Mouse (Mus musculus) subcutaneous adipose tissue, adult 2 months (tissue): ENCODE results near the gene Chd1. TPM values are rescaled to one million over a fixed set of nuclear protein-coding genes. Genes with fewer than 3 reads are reported as not detected.

Experiments used
- polyA plus RNA-seq: library from polyadenylated mRNA; depleted of rRNA; stranded (reverse); fragments of >200 nt; gene quantifications from 2 replicates; pipeline ENCODE4 v1.2.3, GENCODE M21; 2012; ENCODE audit warnings: low replicate concordance; rRNA removed

Chd1 gene
- 2.2 and 5.8 TPM in 2 replicates for polyA plus RNA-seq

GRCm38 (mm10) chr17:15704475-15705300, at the start of gene Chd1:
Chd1 (plus strand) TSS chr17:15704967.

Other genes starting within 250 kb of the Chd1 start
- 131 and 169 TPM in 2 replicates for gene Psmb1, start 205.2 kb upstream of the Chd1 start, polyA plus RNA-seq
- gene Tbp, start 205.1 kb upstream of the Chd1 start, polyA plus RNA-seq, result 24.0 and 43.0 TPM in 2 replicates
- gene Pdcd2, start 177.7 kb upstream of the Chd1 start, polyA plus RNA-seq, result 13.0 and 22.7 TPM in 2 replicates
- 2.1 and 4.1 TPM in 2 replicates for gene Prdm9, start 140.6 kb upstream of the Chd1 start, polyA plus RNA-seq
- gene Rgmb, start 126.1 kb downstream of the Chd1 start, polyA plus RNA-seq, result 23.9 and 64.7 TPM in 2 replicates